In genomic region chr10:62578338-62579100, GRCm38 (mm10) we compare ENCODE assay signal across 8 mouse cellular contexts. TPM values are rescaled to one million over a fixed set of nuclear protein-coding genes. Genes with fewer than 3 reads are reported as not detected.
DNase-seq lines count a peak whose midpoint lies in the region; ATAC-seq lines count a peak whose summit lies in the region.

Gene Kif1bp (minus strand): TSS chr10:62578457.

- DNase-seq in adipocyte (ENCODE audit: low spot score) = peak; percentile 98
- DNase-seq in embryo, embryonic 10 days (ENCODE audit: low spot score) = peak; percentile 100
- DNase-seq in gastrocnemius, postnatal 10 days = peak; percentile 93
- peak; percentile 97 for DNase-seq in induced T-regulatory cell, adult 2 months (ENCODE audit: low read depth)
- peak; percentile 97 to 98 for DNase-seq in left cerebral cortex, adult 9 months (ENCODE audit: low spot score in 2 of 2)
- peak; percentile 98 for DNase-seq in right cerebral cortex, postnatal 14 days
- DNase-seq in urinary bladder, postnatal 36 days (ENCODE audit: low spot score in 2 of 2) = peak; percentile 93 to 96

- peak; percentile 98 for ATAC-seq in megakaryocyte progenitor cell, adult 5-6 weeks (replicated peaks; ENCODE audit: poor library complexity)

RNA-seq across cellular contexts. Expression of gene Kif1bp, which starts in this region (rescaled TPM):
- 10 to 100 TPM; 20.9 to 23.5 TPM for total RNA-seq in gastrocnemius, postnatal 10 days (2021)
- 18.7 and 26.5 TPM in 2 replicates for total RNA-seq in megakaryocyte progenitor cell, adult 5-6 weeks (2015)
- 14.8 and 19.4 TPM in 2 replicates for total RNA-seq in megakaryocyte progenitor cell, adult 5-6 weeks (2017)

Comparison
In these comparisons a context has a peak if more than half of its experiments do, and no peak if none do; other contexts are left out.
1. Peak in every context shown above with its lines: DNase-seq and ATAC-seq.